Mouse (Mus musculus) gastrocnemius, postnatal 36 days (tissue): ENCODE results near the gene Crym. TPM values are rescaled to one million over a fixed set of nuclear protein-coding genes. Genes with fewer than 3 reads are reported as not detected.

Experiments
- DNase-seq, 2 experiments: peaks; one replicate each; pipeline ENCODE4 v3.0.0; 2022
- intact Hi-C: fragments of 180-260 bp; cut with DNase I; formaldehyde crosslinking; loops from one replicate; pipeline ENCODE4 v1.15.1; 2025
- total RNA-seq, 2 experiments: library from RNA; stranded (reverse); gene quantifications; 2 replicates each; pipeline ENCODE4 v1.2.3; 2021

Gene Crym
- total RNA-seq, 2 experiments from 2014 or later, result 3.1 to 4.9 TPM

- intact Hi-C loops, result no loop called here
- no peak for DNase-seq
Measured at GRCm38 (mm10) chr7:120172188-120172700, 29.7 kb downstream of the Crym start.

GRCm38 (mm10) chr7:120163581-120164251 is 38.2 kb downstream of the Crym start:
- intact Hi-C loops, result no loop called here
- no peak for DNase-seq

GRCm38 (mm10) chr7:120158121-120158613 is 43.7 kb downstream of the Crym start:
- DNase-seq, result no peak
- intact Hi-C loops, result no loop called here

GRCm38 (mm10) chr7:120157575-120158061 is 44.3 kb downstream of the Crym start:
- intact Hi-C loops, result no loop called here
- DNase-seq, result no peak

- DNase-seq, result no peak
- intact Hi-C loops, result no loop called here
Measured at GRCm38 (mm10) chr7:120156841-120157409, 45.0 kb downstream of the Crym start.

- intact Hi-C loops, result no loop called here
- DNase-seq, result no peak
Measured at GRCm38 (mm10) chr7:120150898-120151297, 51.0 kb downstream of the Crym start.

- no peak for DNase-seq
- intact Hi-C loops, result no loop called here
Measured at GRCm38 (mm10) chr7:120150257-120150656, 51.7 kb downstream of the Crym start.

GRCm38 (mm10) chr7:120145191-120145590 is 56.7 kb downstream of the Crym start, which contains the start of gene Zp2:
Zp2 (minus strand) TSS chr7:120145291.
- intact Hi-C loops, result no loop called here

GRCm38 (mm10) chr7:120142743-120143142 is 59.2 kb downstream of the Crym start:
- intact Hi-C loops, result no loop called here
- DNase-seq, result no peak

More at GRCm38 (mm10) chr7:120145191-120145590, 56.7 kb downstream of the Crym start, which contains the start of gene Zp2:
- DNase-seq, result no peak

Other genes starting within 250 kb of the Crym start
- gene Dnah3, start 106.8 kb downstream of the Crym start, total RNA-seq, result under 1 TPM; 0.10 to 0.17 TPM
- 1 to 10 TPM; 8.1 to 8.3 TPM for gene Tmem159, start 99.8 kb downstream of the Crym start, total RNA-seq
- gene Zp2, start 56.8 kb downstream of the Crym start, total RNA-seq, result under 1 TPM; 0.17 to 0.33 TPM
- gene Anks4b, start 28.3 kb downstream of the Crym start, total RNA-seq, result under 1 TPM in 1 of 2 experiments, not detected in 1; 0.07 TPM
- gene Abca14, start 1.9 kb upstream of the Crym start, total RNA-seq, result not detected
- gene Abca15, start 126.6 kb upstream of the Crym start, total RNA-seq, result not detected
- not detected for gene Abca16, start 207.5 kb upstream of the Crym start, total RNA-seq